Mouse (Mus musculus) hindbrain, embryonic 12.5 days (tissue): ENCODE measurements at regions not wholly inside any gene's neighbourhood (a gene's known extent, or its start where the extent isn't known, plus 50 kb on each side); places are given as distances from the start of the nearest gene placed in this dataset.
"Not testable (repeated sequence)": the region's sequence is repeated elsewhere in the genome, so short reads cannot be mapped to it uniquely, and the experiment has no call there.

Experiments
- ATAC-seq: fragments of 200-750 bp; cut with Nextera tagmentation; 2 replicates; pipeline ENCODE4 v1.8.0; 2017; ENCODE audit warnings: moderate TSS enrichment; ENCODE audit not compliant: low FRiP score
- H3K27ac ChIP-seq: fragments of 300-500 bp; sonication (generic); 2 replicates; pipeline ENCODE4 v1.5.1; 2016; ENCODE audit warnings: mild to moderate bottlenecking
- H3K27me3 ChIP-seq: fragments of 300-500 bp; sonication (generic); 2 replicates; pipeline ENCODE4 v1.6.1; 2016; ENCODE audit warnings: mild to moderate bottlenecking
- H3K36me3 ChIP-seq: fragments of 300-500 bp; sonication (generic); 2 replicates; pipeline ENCODE4 v1.6.1; 2016; ENCODE audit warnings: mild to moderate bottlenecking
- H3K4me1 ChIP-seq: fragments of 300-500 bp; sonication (generic); 2 replicates; pipeline ENCODE4 v1.6.1; 2016
- H3K4me2 ChIP-seq: fragments of 300-500 bp; sonication (generic); replicated peaks from 2 replicates; pipeline ENCODE4 v1.6.1; 2016; ENCODE audit warnings: mild to moderate bottlenecking
- H3K4me3 ChIP-seq: fragments of 300-500 bp; sonication (generic); 2 replicates; pipeline ENCODE4 v1.5.1; 2016; ENCODE audit warnings: mild to moderate bottlenecking
- H3K9ac ChIP-seq: fragments of 300-500 bp; sonication (generic); 2 replicates; pipeline ENCODE4 v1.6.1; 2016; ENCODE audit warnings: mild to moderate bottlenecking, moderate library complexity
- H3K9me3 ChIP-seq: fragments of 300-500 bp; sonication (generic); replicated peaks from 2 replicates; pipeline ENCODE4 v1.6.1; 2016; ENCODE audit warnings: mild to moderate bottlenecking
- WGBS: fragments of 180-500 bp; shearing (Covaris S2); methylation state at CpG from one replicate; pipeline ENCODE4 v1.1.7; 2016; 5-methylcytosine and 5-hydroxymethylcytosine counted together

GRCm38 (mm10) chr3:40368421-40368820 is 162.7 kb upstream of the Intu start:
- no peaks in the 10 kb centered on the region for H3K9me3 ChIP-seq
- H3K4me2 ChIP-seq: no peak overlapping the region
- H3K27me3 ChIP-seq: no peaks in the 10 kb centered on the region
- peaks cover 2% of the 10 kb centered on the region; the same call in 1 of the 2 replicates for H3K4me1 ChIP-seq
- 89% methylated on average over 4 of the region's 4 CpGs for WGBS
- no peak overlapping the region for H3K9ac ChIP-seq
- no peaks in the 10 kb centered on the region for H3K36me3 ChIP-seq
- H3K27ac ChIP-seq: no peak overlapping the region
- no peak for ATAC-seq
- no peak overlapping the region for H3K4me3 ChIP-seq

- WGBS: 43% methylated on average over 7 of the region's 7 CpGs
- H3K9me3 ChIP-seq: no peaks in the 10 kb centered on the region
- peaks cover 2% of the 10 kb centered on the region; the same call in 1 of the 2 replicates for H3K4me1 ChIP-seq
- no peak overlapping the region for H3K27ac ChIP-seq
- H3K4me3 ChIP-seq: no peak overlapping the region
- no peaks in the 10 kb centered on the region for H3K27me3 ChIP-seq
- ATAC-seq: no peak
- no peak overlapping the region for H3K4me2 ChIP-seq
- H3K36me3 ChIP-seq: no peaks in the 10 kb centered on the region
- no peak overlapping the region for H3K9ac ChIP-seq
These were observed 159.7 kb upstream of the Intu start for GRCm38 (mm10) chr3:40371411-40371810.

GRCm38 (mm10) chr3:40376220-40376619 is 154.9 kb upstream of the Intu start:
- H3K9ac ChIP-seq, H3K27ac ChIP-seq, H3K36me3 ChIP-seq, H3K4me2 ChIP-seq, H3K27me3 ChIP-seq, ATAC-seq, H3K4me1 ChIP-seq, H3K9me3 ChIP-seq, H3K4me3 ChIP-seq: not testable (repeated sequence)

GRCm38 (mm10) chr3:40377416-40377815 is 153.7 kb upstream of the Intu start:
- Histone ChIP-seq H3K9me3 (no peaks in the 10 kb centered on the region), H3K27me3 (no peaks in the 10 kb centered on the region), H3K4me2 (no peak overlapping the region), H3K27ac (no peak overlapping the region), H3K4me1 (no peaks in the 10 kb centered on the region), H3K9ac (no peak overlapping the region), H3K36me3 (no peaks in the 10 kb centered on the region), H3K4me3 (no peak overlapping the region)
- WGBS: 81% methylated on average over 7 of the region's 7 CpGs
- ATAC-seq: no peak

GRCm38 (mm10) chr3:40379063-40379462 is 152.0 kb upstream of the Intu start:
- Histone ChIP-seq H3K4me2 (no peak overlapping the region), H3K4me1 (no peaks in the 10 kb centered on the region), H3K36me3 (no peaks in the 10 kb centered on the region), H3K9me3 (no peaks in the 10 kb centered on the region), H3K27me3 (no peaks in the 10 kb centered on the region), H3K9ac (no peak overlapping the region), H3K4me3 (no peak overlapping the region), H3K27ac (no peak overlapping the region)
- no peak for ATAC-seq
- WGBS: 95% methylated on average over 2 of the region's 2 CpGs

GRCm38 (mm10) chr3:40391631-40392030 is 139.5 kb upstream of the Intu start:
- 0 out of 2 replicates have a peak, but pooled peaks have one; percentile 35 for ATAC-seq
- no peaks in the 10 kb centered on the region for H3K9me3 ChIP-seq
- no peaks in the 10 kb centered on the region for H3K27me3 ChIP-seq
- no peak overlapping the region for H3K4me3 ChIP-seq
- H3K27ac ChIP-seq: no peak overlapping the region
- no peak overlapping the region for H3K4me2 ChIP-seq
- H3K36me3 ChIP-seq: no peaks in the 10 kb centered on the region
- no peak overlapping the region for H3K9ac ChIP-seq
- H3K4me1 ChIP-seq: no peaks in the 10 kb centered on the region; the same call in 1 of the 2 replicates
- 42% methylated on average over 6 of the region's 6 CpGs for WGBS

- no peaks in the 10 kb centered on the region for H3K27me3 ChIP-seq
- H3K9me3 ChIP-seq: no peaks in the 10 kb centered on the region
- H3K4me3 ChIP-seq: no peak overlapping the region
- H3K9ac ChIP-seq: no peak overlapping the region
- no peaks in the 10 kb centered on the region for H3K36me3 ChIP-seq
- 68% methylated on average over 12 of the region's 12 CpGs for WGBS
- H3K4me2 ChIP-seq: no peak overlapping the region
- no peak for ATAC-seq
- H3K27ac ChIP-seq: no peak overlapping the region
- no peaks in the 10 kb centered on the region; the same call in 1 of the 2 replicates for H3K4me1 ChIP-seq
These were observed 132.9 kb upstream of the Intu start for GRCm38 (mm10) chr3:40398184-40398583.

- Histone ChIP-seq H3K27ac (no peak overlapping the region), H3K4me2 (no peak overlapping the region), H3K36me3 (no peaks in the 10 kb centered on the region), H3K27me3 (no peaks in the 10 kb centered on the region), H3K4me3 (no peak overlapping the region), H3K9me3 (no peaks in the 10 kb centered on the region), H3K4me1 (no peaks in the 10 kb centered on the region), H3K9ac (no peak overlapping the region)
- ATAC-seq: no peak
- WGBS: 80% methylated on average over 4 of the region's 4 CpGs
These were observed 127.7 kb upstream of the Intu start for GRCm38 (mm10) chr3:40403402-40403801.

GRCm38 (mm10) chr3:40405095-40405948 is 125.8 kb upstream of the Intu start:
- no peak overlapping the region for H3K27ac ChIP-seq
- 0 out of 2 replicates have a peak, but pooled peaks cover 5% of the 10 kb centered on the region for H3K4me1 ChIP-seq
- no peak for ATAC-seq
- no peak overlapping the region for H3K4me2 ChIP-seq
- no peak overlapping the region for H3K4me3 ChIP-seq
- no peaks in the 10 kb centered on the region for H3K9me3 ChIP-seq
- H3K27me3 ChIP-seq: no peaks in the 10 kb centered on the region
- H3K9ac ChIP-seq: no peak overlapping the region
- H3K36me3 ChIP-seq: no peaks in the 10 kb centered on the region
- 71% methylated on average over 18 of the region's 18 CpGs for WGBS

GRCm38 (mm10) chr3:40405949-40406236 is 125.2 kb upstream of the Intu start:
- Histone ChIP-seq H3K36me3 (no peaks in the 10 kb centered on the region), H3K4me2 (no peak overlapping the region), H3K4me1 (0 out of 2 replicates have a peak, but pooled peaks cover 5% of the 10 kb centered on the region), H3K9me3 (no peaks in the 10 kb centered on the region), H3K27me3 (no peaks in the 10 kb centered on the region), H3K9ac (no peak overlapping the region), H3K4me3 (no peak overlapping the region), H3K27ac (no peak overlapping the region)
- WGBS: 86% methylated on average over 2 of the region's 2 CpGs
- no peak for ATAC-seq

- no peak overlapping the region for H3K27ac ChIP-seq
- ATAC-seq: no peak
These were observed 122.1 kb upstream of the Intu start for GRCm38 (mm10) chr3:40408921-40409488.

GRCm38 (mm10) chr3:40410749-40411310 is 120.3 kb upstream of the Intu start:
- Histone ChIP-seq H3K9ac (no peak overlapping the region), H3K4me2 (no peak overlapping the region), H3K36me3 (no peaks in the 10 kb centered on the region), H3K27ac (no peak overlapping the region), H3K4me3 (no peak overlapping the region), H3K27me3 (no peaks in the 10 kb centered on the region), H3K9me3 (no peaks in the 10 kb centered on the region), H3K4me1 (0 out of 2 replicates have a peak, but pooled peaks cover 5% of the 10 kb centered on the region)
- WGBS: 70% methylated on average over 4 of the region's 4 CpGs
- no peak for ATAC-seq

More at GRCm38 (mm10) chr3:40408921-40409488, 122.1 kb upstream of the Intu start:
- Histone ChIP-seq H3K9ac (no peak overlapping the region), H3K27me3 (no peaks in the 10 kb centered on the region), H3K9me3 (no peaks in the 10 kb centered on the region), H3K4me1 (0 out of 2 replicates have a peak, but pooled peaks cover 5% of the 10 kb centered on the region), H3K4me3 (no peak overlapping the region), H3K36me3 (no peaks in the 10 kb centered on the region), H3K4me2 (no peak overlapping the region)
- WGBS: 29% methylated on average over 5 of the region's 5 CpGs
